Mouse (Mus musculus) spleen, postnatal 14 days (tissue): Measurements from ENCODE around the gene 4930550C14Rik.
A peak's percentile ranks its signal among the peaks of the same experiment; 100 is the strongest.

Experiments used
- DNase-seq, 2 experiments: peaks; one replicate each; pipeline ENCODE4 v3.0.0; 2021 to 2022; ENCODE audit warnings: low spot score in 2 of 2

The 4930550C14Rik gene

GRCm38 (mm10) chr9:53404050-53404752 is 2.1 kb downstream of the 4930550C14Rik start:
- no peak for DNase-seq

DNA sequence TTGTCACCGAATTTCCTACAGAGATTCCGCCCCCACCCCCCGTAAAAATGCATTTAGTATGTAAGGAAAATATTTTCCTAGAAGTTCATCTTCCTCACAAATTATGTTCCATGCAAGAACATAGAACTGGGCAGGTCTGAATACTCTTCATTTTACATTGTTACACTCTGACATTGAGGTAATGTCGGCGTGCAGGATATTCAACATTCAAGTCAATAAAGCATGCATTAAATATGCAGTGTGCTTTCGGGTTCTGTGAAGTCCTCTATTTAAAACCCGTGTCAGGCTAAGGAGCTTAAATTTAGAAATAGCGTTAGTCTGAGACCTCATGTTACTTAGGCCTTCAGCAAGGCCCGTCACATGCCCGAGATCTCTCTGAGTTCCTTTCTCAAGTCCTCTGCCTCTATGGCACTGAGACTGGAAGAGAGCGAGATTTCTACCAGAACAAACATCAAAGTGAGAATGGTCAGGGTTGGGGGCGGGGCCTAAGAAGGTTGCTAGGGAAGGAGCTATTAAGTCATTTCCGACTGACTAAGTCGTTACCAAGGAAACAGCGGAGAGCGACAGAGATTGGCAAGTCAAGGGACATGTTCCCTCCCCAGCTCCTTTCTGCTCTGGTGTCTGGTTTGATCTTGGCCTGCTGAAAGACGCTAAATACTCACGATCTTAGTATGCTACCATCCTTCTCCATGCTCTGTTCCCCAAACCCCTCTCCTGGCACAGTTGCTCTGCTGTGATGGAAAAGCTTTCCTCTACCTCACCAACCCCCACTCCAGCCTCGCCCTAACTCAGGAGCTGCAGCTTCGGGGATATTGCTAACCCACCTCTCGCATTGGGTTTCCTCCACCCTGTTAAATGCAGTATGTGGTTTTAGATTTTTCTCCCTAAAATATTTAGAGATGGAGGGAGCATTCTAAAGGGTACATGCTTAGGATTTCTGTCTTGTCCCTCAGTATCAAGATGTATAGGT is 2.9 kb downstream of the 4930550C14Rik start:
- peak; percentile 37 to 59 for DNase-seq

- no peak for DNase-seq
Observed at GRCm38 (mm10) chr9:53408548-53408947, 6.4 kb downstream of the 4930550C14Rik start.

GRCm38 (mm10) chr9:53408953-53409361 is 6.8 kb downstream of the 4930550C14Rik start:
- DNase-seq, result no peak

DNA sequence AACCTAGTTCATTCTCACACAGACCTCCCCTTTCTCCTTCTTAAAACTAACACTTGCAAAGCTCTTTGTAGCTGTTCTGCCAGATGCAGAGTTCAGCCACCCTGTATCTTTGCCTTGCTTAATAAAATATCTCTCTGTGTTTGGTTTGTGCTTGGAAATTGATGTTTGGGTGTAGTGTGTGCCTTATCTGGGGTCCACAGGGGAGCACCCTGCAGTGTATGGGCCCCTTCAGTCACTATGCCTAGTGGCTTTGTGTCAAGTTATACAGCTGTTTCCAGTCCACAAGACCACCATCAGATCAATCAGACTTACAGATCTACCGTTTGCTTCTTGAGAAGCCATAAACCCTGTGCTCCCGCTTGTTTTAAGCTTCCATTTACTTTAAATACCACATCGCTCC is 7.3 kb downstream of the 4930550C14Rik start:
- no peak for DNase-seq

DNA sequence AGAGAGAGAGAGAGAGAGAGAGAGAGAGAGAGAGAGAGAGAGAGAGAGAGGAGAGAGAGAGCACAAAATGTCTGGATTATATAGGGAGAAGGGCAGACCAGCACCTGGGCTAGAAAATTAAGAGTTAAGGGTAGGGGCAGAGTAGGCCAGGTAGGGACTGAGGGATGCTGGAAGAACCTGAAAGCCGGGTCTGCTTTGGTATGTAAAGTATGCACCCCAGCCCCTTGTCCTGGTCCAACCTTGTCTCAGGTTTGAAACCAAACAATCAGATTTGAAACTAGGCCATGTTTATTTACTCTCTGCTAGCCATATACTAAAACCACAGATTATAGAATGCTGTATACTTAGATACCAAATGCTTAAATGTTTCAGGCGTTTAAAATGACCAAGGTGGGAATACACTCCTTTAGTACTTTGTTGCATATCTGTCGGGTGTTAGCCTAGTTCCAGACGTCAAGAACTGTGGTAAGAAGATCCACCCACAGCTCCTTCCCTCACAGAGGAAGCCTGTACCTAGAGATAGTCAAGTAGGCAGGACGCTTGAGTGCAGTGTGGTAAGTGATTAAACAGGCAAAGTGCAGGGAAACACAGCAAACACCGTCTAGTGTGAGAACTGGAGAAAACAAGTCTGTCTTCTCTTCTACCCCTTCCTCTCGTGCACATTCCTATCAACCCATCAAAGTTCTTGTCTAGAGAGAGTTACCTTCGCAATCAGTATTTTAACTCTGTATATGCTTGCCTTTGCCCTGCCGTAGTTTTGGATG is 20.2 kb downstream of the 4930550C14Rik start:
- no peak for DNase-seq

DNA sequence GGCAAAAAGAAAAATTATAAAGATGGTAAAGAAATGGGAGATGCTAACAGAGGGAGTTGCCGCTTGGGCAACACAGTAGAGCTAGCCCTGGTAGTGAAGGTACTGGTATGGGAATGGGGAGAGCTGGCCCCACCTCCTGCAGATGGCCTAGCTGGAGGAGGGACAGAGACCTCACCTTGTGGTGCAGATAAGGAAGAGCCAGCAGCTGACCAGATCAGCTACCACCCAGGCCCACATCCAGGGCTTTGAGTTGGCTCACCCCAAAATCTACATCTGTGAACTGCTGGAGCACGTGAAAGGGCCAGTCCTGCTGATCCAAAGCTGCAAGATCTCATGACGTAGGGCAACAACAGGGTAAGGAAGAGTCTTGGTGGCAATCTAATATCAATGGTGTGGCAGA is 24.6 kb downstream of the 4930550C14Rik start:
- DNase-seq, result no peak

DNA sequence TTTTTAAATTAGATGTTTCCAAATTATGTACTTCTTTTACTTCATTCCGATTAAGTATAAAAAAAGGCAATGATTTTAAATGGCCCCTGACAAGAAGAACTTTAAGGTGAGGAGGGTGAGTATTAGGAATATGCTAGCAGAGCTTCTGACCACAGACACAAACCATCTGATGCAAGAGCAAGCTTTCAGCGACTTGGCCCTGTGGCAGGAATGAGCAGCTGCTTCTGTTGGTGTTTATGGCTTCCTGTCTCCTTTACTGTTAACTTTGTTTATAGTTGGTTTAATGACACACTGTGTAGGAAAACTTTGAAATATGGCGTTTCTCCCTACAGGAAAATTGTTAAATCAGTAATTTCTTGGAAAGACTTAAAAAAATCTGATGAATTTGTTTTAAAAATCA is 25.5 kb downstream of the 4930550C14Rik start:
- no peak for DNase-seq

DNA sequence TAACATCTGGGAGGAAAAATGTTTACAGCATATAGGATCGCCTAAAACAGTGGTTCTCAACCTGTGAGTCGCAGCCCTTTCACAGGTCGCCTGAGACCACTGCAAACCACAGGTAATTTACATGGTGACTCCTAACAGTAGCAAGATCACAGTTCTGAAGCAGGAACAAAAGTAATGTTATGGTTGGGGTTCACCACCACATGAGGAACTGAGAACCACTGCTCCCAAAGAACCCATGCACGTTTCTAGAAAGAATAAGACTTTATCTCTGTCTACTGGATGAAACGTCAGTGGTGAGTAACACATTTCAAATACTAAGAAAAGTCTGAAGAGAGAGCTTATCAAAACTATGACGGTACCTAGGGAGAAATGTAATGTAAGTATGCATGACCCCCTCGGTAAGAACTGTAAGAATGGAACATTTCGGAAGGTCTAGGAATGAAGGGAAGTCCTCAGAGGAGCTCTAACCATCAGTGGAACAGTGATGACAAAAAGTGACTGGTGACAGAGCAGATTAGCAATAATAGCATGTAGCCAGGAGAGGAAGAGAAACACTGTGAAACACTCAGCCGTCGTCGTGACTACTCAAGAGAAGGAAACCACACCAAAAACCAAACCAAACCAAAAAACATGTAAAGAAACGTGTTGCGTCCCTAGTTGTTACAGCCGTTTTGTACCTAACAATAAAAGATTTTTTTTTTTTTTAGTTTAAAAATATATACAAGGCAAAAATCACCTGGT is 33.9 kb downstream of the 4930550C14Rik start:
- no peak for DNase-seq

GRCm38 (mm10) chr9:53450609-53451008 is 48.5 kb downstream of the 4930550C14Rik start:
- DNase-seq, result no peak

- DNase-seq, result no peak
Observed at GRCm38 (mm10) chr9:53452038-53452437, 49.9 kb downstream of the 4930550C14Rik start.

DNA sequence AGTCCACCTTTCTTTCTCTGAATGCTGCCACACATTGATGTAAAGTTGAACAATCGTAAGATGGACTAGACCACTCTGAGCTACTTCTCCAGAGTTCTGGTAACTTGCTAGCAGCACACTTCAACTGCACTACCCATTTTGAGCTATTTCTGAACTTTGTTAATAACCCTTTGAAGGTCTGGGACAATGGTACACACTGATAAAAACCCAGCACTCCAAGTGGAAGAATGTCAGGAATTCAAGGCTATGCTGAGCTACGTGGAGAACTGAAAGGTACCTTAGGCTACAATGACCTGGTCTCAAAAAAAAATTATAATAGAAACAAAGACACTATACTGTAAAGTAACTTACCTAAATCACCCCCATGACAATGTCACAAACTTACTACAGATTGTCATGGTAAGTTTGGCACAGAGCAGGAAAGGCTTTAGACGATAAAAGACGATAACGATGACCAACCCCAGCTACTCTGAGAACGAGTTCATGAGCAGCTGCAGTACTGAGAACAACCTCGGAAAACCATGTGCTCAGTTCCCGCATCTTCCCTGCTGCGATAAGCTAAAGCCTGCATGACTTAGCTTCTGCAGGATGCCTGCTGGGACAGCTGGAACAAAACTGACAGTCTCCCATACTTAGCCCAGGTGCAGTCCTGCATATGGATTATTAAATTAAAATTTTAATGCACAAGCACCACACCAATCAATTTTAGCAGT is 70.8 kb downstream of the 4930550C14Rik start:
- DNase-seq, result no peak
